Mouse (Mus musculus) cerebellum, adult 9-10 months (tissue): ENCODE measurements around the gene Fam161a.

Experiments used
- DNase-seq: peaks from one replicate; pipeline ENCODE4 v3.0.0; 2022

The Fam161a gene

GRCm38 (mm10) chr11:23007481-23008180, at the start of gene Fam161a:
TSS of gene Fam161a (plus strand) at chr11:23007531.
- peak; percentile 99 for DNase-seq

- DNase-seq = no peak
Observed at GRCm38 (mm10) chr11:22957791-22958374, 49.4 kb upstream of the Fam161a start.

- no peak for DNase-seq
Observed at GRCm38 (mm10) chr11:22962101-22962500, 45.2 kb upstream of the Fam161a start.

- no peak for DNase-seq
Observed at GRCm38 (mm10) chr11:22964401-22964800, 42.9 kb upstream of the Fam161a start.

GRCm38 (mm10) chr11:22965503-22965902, 41.8 kb upstream of the Fam161a start:
- no peak for DNase-seq

GRCm38 (mm10) chr11:22969486-22969885, 37.8 kb upstream of the Fam161a start:
- peak; percentile 69 for DNase-seq

- peak; percentile 23 for DNase-seq
Observed at GRCm38 (mm10) chr11:22970546-22970945, 36.8 kb upstream of the Fam161a start.

GRCm38 (mm10) chr11:22971835-22972709, 35.3 kb upstream of the Fam161a start, which contains the start of gene Zrsr1:
TSS of gene Zrsr1 (plus strand) at chr11:22972005.
- DNase-seq = peak; percentile 87

GRCm38 (mm10) chr11:22972746-22973526, 34.4 kb upstream of the Fam161a start:
- peak; percentile 87 for DNase-seq

GRCm38 (mm10) chr11:22973599-22973998, 33.7 kb upstream of the Fam161a start:
- DNase-seq = peak; percentile 43

GRCm38 (mm10) chr11:22978215-22978614, 29.1 kb upstream of the Fam161a start:
- DNase-seq = peak; percentile 53

GRCm38 (mm10) chr11:22978711-22979110, 28.6 kb upstream of the Fam161a start:
- peak; percentile 85 for DNase-seq

GRCm38 (mm10) chr11:22979221-22979620, 28.1 kb upstream of the Fam161a start:
- no peak for DNase-seq

- no peak for DNase-seq
Observed at GRCm38 (mm10) chr11:22981041-22981440, 26.3 kb upstream of the Fam161a start.

GRCm38 (mm10) chr11:22981543-22981950, 25.8 kb upstream of the Fam161a start:
- DNase-seq = no peak

- DNase-seq = peak; percentile 94
Observed at GRCm38 (mm10) chr11:22981984-22982757, 25.2 kb upstream of the Fam161a start, which contains the start of the genes Gm28048 and Commd1. TSS of gene Gm28048 (minus strand) at chr11:22982090. TSS of gene Commd1 (minus strand) at chr11:22982382.

- DNase-seq = no peak
Observed at GRCm38 (mm10) chr11:22982846-22983245, 24.5 kb upstream of the Fam161a start.

- DNase-seq = no peak
Observed at GRCm38 (mm10) chr11:22985510-22985909, 21.8 kb upstream of the Fam161a start.

- peak; percentile 82 for DNase-seq
Observed at GRCm38 (mm10) chr11:22987357-22987756, 20.0 kb upstream of the Fam161a start.

GRCm38 (mm10) chr11:22989786-22990185, 17.5 kb upstream of the Fam161a start:
- DNase-seq = no peak

GRCm38 (mm10) chr11:22990393-22991126, 16.8 kb upstream of the Fam161a start, which contains the start of gene Cct4:
TSS of gene Cct4 (plus strand) at chr11:22990519.
- peak; percentile 91 for DNase-seq
